Mouse (Mus musculus): ENCODE measurements around the gene Rit1. TPM values are rescaled to one million over a fixed set of nuclear protein-coding genes. Genes with fewer than 3 reads are reported as not detected.

Rit1 gene
- 68.3 and 71.6 TPM in 2 replicates for polyA plus RNA-seq (2015; fragmentation: Nextera tagmentation; extraction: Ambion mirVana)

DNA sequence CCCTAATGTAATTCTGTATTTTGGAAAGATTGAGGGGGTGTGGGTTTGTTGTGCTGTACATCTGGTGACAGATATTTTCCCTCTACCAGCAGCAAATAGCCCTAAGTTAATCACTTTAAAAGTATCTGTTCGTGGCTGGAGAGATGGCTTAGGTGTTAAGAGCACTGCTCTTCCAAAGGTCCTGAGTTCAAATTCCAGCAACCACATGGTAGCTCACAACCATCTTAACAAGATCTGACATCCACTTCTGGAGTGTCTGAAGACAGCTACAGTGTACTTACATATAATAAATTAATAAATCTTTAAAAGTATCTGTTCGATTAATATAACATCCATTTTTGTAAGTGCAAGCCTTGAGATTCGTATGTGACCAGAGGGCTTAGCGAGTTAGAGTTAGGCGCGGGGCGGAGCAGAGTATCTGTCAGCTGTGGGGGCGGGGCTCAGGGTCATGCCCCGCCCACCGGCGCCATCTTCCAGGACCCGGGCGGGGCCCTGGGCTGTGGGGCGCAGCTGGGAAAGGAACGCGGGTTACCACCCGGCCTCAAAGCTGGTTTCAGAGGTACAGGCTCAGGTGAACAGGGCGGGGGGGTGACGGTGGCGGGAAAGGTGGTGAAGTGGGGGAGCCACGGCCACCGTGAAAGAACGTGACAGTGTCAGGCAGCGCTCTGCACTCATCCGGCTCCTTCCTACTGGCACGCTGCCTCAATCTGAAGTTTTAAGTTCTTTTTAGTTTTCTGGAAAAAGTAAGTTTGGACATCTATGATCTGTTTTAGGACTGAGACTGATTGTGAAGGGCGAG is at the start of gene Rit1:
Rit1 (plus strand) TSS at position 440 of the 799 bp plus-strand sequence.
- Histone ChIP-seq H3K4me3 (replicated peaks) (peak within 1 kb of the TSS; percentile 82), H3K36me3 (peaks cover 51% of the 10 kb centered on the region), H3K9me3 (replicated peaks) (no peaks in the 10 kb centered on the region), H3K27me3 (no peaks in the 10 kb centered on the region), H3K27ac (replicated peaks) (peak within 1 kb of the TSS; percentile 82), H3K9ac (peak within 1 kb of the TSS; percentile 74), H3K4me1 (peaks cover 16% of the 10 kb centered on the region), H3K4me2 (replicated peaks) (peak within 1 kb of the TSS; percentile 81)
- ATAC-seq (ENCODE audit: insufficient number of reproducible peaks, low FRiP score, low TSS enrichment, low read depth), result peak; percentile 91
- WGBS, result 2% methylated on average over 27 of the region's 27 CpGs

DNA sequence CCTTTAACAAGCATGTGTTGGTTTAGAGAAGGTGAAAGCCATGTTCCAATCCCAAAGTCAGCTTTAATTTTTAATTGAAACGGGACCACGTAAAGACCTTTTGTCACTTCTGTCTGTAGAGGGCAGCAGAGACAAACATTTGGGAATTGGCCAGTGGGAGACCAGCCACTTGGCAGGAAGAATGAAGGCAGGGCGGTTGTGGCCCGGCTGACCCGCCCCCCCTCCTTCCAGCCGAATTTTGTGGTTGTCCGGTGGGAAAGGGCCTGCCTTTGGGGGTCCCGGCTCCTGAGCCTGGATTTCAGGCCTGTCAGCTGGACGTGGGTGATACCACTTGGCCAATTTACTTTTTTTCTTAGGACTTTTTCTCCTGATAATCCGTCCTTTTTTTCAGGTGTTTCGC is 39.2 kb upstream of the Rit1 start:
- H3K27ac ChIP-seq (replicated peaks), result no peak overlapping the region
- 0 out of 2 replicates have a peak, but pooled peaks have one; percentile 47 for ATAC-seq (ENCODE audit: insufficient number of reproducible peaks, low FRiP score, low TSS enrichment, low read depth)
- peaks cover 3% of the 10 kb centered on the region; the same call in 1 of the 2 replicates for H3K4me1 ChIP-seq
- no peaks in the 10 kb centered on the region for H3K36me3 ChIP-seq
- peak overlapping the region; percentile 64 for H3K4me2 ChIP-seq (replicated peaks)
- H3K4me3 ChIP-seq (replicated peaks), result peak overlapping the region; percentile 33
- H3K9me3 ChIP-seq (replicated peaks), result no peaks in the 10 kb centered on the region
- no peaks in the 10 kb centered on the region for H3K27me3 ChIP-seq
- 10% methylated on average over 11 of the region's 11 CpGs for WGBS
- H3K9ac ChIP-seq, result peak overlapping the region; percentile 45

DNA sequence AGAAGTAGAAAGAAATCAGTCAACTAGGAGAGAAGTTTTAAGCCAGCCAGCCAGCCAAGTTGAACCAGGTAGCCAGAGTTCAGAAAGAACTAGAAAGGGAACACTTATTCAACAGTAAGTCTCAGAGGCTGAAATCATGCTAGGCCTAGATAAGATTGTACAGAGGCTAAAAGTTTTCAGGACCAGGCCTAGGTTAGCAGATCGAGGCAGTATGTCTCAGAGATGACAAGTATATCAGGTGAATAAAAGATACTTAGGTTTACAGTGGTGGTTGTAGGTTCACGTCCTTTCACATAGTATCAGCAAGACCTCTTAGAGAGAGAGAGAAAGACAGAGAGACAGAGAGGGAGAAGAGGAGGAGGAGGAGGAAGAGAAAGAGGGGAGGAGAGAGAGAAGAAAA is 32.8 kb upstream of the Rit1 start:
- H3K9ac ChIP-seq, result no peak overlapping the region
- H3K4me2 ChIP-seq (replicated peaks), result no peak overlapping the region
- no peaks in the 10 kb centered on the region for H3K9me3 ChIP-seq (replicated peaks)
- peaks cover 12% of the 10 kb centered on the region; the same call in 1 of the 2 replicates for H3K36me3 ChIP-seq
- H3K4me3 ChIP-seq (replicated peaks), result no peak overlapping the region
- H3K27ac ChIP-seq (replicated peaks), result no peak overlapping the region
- WGBS, result 91% methylated on average over 2 of the region's 2 CpGs
- H3K4me1 ChIP-seq, result peaks cover 13% of the 10 kb centered on the region
- H3K27me3 ChIP-seq, result no peaks in the 10 kb centered on the region
- ATAC-seq (ENCODE audit: insufficient number of reproducible peaks, low FRiP score, low TSS enrichment, low read depth), result no peak

DNA sequence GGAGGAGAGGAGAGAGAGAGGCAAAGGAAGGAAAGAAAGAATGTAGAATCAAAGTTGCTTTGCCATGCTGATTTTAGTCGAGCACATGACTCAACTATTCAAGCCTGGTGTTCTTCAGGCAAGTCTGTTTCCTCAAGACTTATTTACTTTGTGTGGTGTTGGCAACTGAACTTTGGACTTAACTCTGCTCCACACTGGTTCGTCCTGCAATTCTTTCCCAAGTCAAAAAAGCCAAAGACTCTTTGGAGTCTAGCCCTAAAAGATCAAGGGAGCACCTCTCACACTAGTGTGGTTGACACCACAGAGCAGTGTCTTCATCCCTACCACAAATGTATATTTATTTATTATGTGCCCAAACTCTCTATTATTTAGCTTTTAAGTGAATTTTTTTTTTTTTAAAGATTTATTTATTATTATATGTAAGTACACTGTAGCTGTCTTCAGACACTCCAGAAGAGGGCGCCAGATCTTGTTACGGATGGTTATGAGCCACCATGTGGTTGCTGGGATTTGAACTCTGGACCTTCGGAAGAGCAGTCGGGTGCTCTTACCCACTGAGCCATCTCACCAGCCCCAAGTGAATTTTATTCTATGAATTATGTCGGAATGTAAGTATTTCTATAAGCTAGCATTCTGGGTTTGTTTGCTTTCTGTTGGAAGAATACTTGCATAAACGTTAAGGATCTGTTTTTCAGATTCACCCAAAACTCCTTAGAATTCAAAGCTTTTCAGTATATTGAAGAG is 32.2 kb upstream of the Rit1 start:
- Histone ChIP-seq H3K4me2 (replicated peaks) (peak overlapping the region; percentile 54), H3K4me3 (replicated peaks) (peak overlapping the region; percentile 96), H3K27ac (replicated peaks) (peak overlapping the region; percentile 99), H3K9ac (no peak overlapping the region), H3K36me3 (peaks cover 17% of the 10 kb centered on the region), H3K4me1 (peaks cover 13% of the 10 kb centered on the region), H3K27me3 (no peaks in the 10 kb centered on the region), H3K9me3 (replicated peaks) (no peaks in the 10 kb centered on the region)
- ATAC-seq (ENCODE audit: insufficient number of reproducible peaks, low FRiP score, low TSS enrichment, low read depth), result no peak
- WGBS, result 56% methylated on average over 8 of the region's 8 CpGs

GRCm38 (mm10) chr3:88684980-88685941 is 31.4 kb upstream of the Rit1 start, which contains the start of gene Khdc4:
TSS of gene Khdc4 (plus strand) at chr3:88685803.
- WGBS, result under 1% methylated on average over 47 of the region's 47 CpGs
- Histone ChIP-seq H3K9ac (peak within 1 kb of the TSS; percentile 97), H3K27me3 (no peaks in the 10 kb centered on the region), H3K36me3 (peaks cover 26% of the 10 kb centered on the region), H3K4me2 (replicated peaks) (peak within 1 kb of the TSS; percentile 76), H3K4me3 (replicated peaks) (peak within 1 kb of the TSS; percentile 96), H3K4me1 (peaks cover 13% of the 10 kb centered on the region), H3K9me3 (replicated peaks) (no peaks in the 10 kb centered on the region), H3K27ac (replicated peaks) (peak within 1 kb of the TSS; percentile 99)
- ATAC-seq (ENCODE audit: insufficient number of reproducible peaks, low FRiP score, low TSS enrichment, low read depth), result peak; percentile 99

DNA sequence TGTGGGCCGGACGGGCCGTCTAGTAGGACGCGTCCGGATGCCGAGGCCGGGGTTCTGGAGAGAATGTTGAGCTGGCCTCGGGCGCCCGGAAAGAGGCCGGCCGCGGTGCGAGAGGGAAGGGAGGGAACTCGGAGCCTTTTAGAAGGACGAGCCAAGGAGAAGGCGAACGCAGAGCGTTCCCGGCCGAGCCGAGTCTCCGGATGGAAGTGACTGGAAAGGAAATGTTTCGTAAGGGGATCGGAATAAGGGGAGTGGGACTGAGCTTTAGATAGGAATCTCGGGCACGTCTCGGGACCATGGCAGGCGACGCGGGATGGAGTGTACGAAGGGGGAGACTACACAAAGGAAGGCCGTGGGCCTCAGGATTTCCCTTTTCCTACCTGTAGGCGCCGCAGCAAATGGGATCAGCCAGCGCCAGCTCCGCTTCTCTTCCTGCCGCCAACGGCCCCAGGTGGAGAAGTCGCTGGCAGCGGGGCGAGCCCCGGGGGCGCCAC is 30.6 kb upstream of the Rit1 start:
- Histone ChIP-seq H3K9me3 (replicated peaks) (no peaks in the 10 kb centered on the region), H3K4me2 (replicated peaks) (peak overlapping the region; percentile 76), H3K4me1 (peaks cover 13% of the 10 kb centered on the region), H3K27ac (replicated peaks) (peak overlapping the region; percentile 99), H3K27me3 (no peaks in the 10 kb centered on the region), H3K36me3 (peaks cover 33% of the 10 kb centered on the region), H3K9ac (peak overlapping the region; percentile 97), H3K4me3 (replicated peaks) (peak overlapping the region; percentile 96)
- WGBS, result under 1% methylated on average over 44 of the region's 45 CpGs
- ATAC-seq (ENCODE audit: insufficient number of reproducible peaks, low FRiP score, low TSS enrichment, low read depth), result peak; percentile 73

DNA sequence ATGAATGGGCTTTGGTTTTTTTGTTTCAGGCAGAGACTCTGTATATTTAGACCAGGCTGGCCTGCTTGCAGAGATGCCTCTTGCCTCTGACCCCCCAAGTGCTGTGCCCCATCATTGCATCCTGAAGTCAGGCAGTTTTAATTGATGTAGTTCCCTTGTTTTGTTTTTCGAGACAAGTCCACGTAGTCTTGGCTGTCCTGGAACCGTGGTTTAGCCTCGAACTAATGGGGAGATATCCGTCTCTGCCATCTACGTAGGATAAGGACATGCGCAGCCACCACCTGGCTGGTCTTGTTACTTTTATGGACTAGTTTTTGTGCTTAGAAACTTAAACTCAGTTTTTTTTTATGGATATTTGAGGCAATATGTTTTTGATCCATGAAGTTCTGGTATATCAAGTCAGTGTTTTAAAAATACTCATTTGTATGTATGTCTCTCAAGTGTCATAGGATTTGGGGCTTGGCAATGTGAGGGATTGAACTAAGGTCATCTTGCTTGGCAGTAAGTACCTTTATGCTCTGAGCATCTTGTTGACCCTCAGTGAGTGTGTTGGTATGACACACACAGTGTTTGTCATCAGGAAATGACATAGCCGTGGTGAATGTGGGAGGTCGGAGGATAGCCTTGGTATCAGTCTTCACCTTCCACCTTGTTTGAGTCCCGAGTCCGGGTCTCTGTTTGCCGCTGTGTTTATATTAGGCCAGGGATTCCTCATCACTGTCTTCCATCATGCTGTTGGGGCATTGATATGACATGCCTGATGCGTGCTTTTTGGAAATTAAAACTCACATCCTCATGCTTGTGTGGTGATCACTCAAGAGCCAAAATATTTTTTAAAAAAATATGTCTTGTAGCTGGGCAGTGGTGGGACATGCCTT is 29.7 kb upstream of the Rit1 start:
- Histone ChIP-seq H3K4me1 (peaks cover 13% of the 10 kb centered on the region), H3K9ac (peak overlapping the region; percentile 97), H3K9me3 (replicated peaks) (no peaks in the 10 kb centered on the region), H3K4me2 (replicated peaks) (peak overlapping the region; percentile 76), H3K27ac (replicated peaks) (peak overlapping the region; percentile 99), H3K27me3 (no peaks in the 10 kb centered on the region), H3K36me3 (peaks cover 41% of the 10 kb centered on the region), H3K4me3 (replicated peaks) (peak overlapping the region; percentile 96)
- ATAC-seq (ENCODE audit: insufficient number of reproducible peaks, low FRiP score, low TSS enrichment, low read depth), result no peak
- 38% methylated on average over 13 of the region's 13 CpGs for WGBS

DNA sequence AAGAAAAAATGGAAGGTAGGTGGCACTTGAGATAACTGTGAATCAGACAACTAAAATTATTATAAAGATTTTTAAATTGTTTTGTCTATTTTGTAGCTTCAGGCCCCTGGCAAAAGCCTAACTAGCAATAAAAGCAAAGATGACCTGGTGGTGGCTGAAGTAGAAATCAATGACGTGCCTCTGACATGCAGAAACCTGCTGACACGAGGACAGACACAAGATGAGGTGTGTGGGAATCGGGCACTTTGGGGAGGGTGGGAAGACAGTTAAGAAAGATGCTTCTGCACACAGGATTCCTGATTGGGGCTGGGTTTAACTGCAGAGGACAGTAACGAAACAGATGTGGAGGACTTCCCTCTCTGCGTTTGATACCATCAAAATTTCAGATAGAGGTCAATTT is 27.6 kb upstream of the Rit1 start:
- H3K4me1 ChIP-seq, result peaks cover 13% of the 10 kb centered on the region
- H3K4me3 ChIP-seq (replicated peaks), result no peak overlapping the region
- ATAC-seq (ENCODE audit: insufficient number of reproducible peaks, low FRiP score, low TSS enrichment, low read depth), result no peak
- H3K27ac ChIP-seq (replicated peaks), result no peak overlapping the region
- no peaks in the 10 kb centered on the region for H3K27me3 ChIP-seq
- peaks cover 58% of the 10 kb centered on the region for H3K36me3 ChIP-seq
- H3K9ac ChIP-seq, result no peak overlapping the region
- H3K4me2 ChIP-seq (replicated peaks), result no peak overlapping the region
- 82% methylated on average over 5 of the region's 5 CpGs for WGBS
- no peaks in the 10 kb centered on the region for H3K9me3 ChIP-seq (replicated peaks)

- no peak overlapping the region for H3K27ac ChIP-seq (replicated peaks)
- H3K4me3 ChIP-seq (replicated peaks), result no peak overlapping the region
- H3K9ac ChIP-seq, result no peak overlapping the region
- H3K36me3 ChIP-seq, result peaks cover 91% of the 10 kb centered on the region
- H3K27me3 ChIP-seq, result no peaks in the 10 kb centered on the region
- H3K9me3 ChIP-seq (replicated peaks), result no peaks in the 10 kb centered on the region
- ATAC-seq (ENCODE audit: insufficient number of reproducible peaks, low FRiP score, low TSS enrichment, low read depth), result no peak
- no peaks in the 10 kb centered on the region for H3K4me1 ChIP-seq
- no peak overlapping the region for H3K4me2 ChIP-seq (replicated peaks)
Observed at GRCm38 (mm10) chr3:88695545-88695944, 21.1 kb upstream of the Rit1 start.

GRCm38 (mm10) chr3:88698051-88698450 is 18.6 kb upstream of the Rit1 start:
- H3K36me3 ChIP-seq, result peaks cover 88% of the 10 kb centered on the region
- no peaks in the 10 kb centered on the region for H3K27me3 ChIP-seq
- H3K9me3 ChIP-seq (replicated peaks), result no peaks in the 10 kb centered on the region
- no peak overlapping the region for H3K9ac ChIP-seq
- no peak overlapping the region for H3K4me3 ChIP-seq (replicated peaks)
- 92% methylated on average over 1 of the region's 1 CpGs for WGBS
- ATAC-seq (ENCODE audit: insufficient number of reproducible peaks, low FRiP score, low TSS enrichment, low read depth), result no peak
- no peak overlapping the region for H3K27ac ChIP-seq (replicated peaks)
- no peaks in the 10 kb centered on the region for H3K4me1 ChIP-seq
- H3K4me2 ChIP-seq (replicated peaks), result no peak overlapping the region
